Mouse (Mus musculus) cortical plate, adult 2 months (tissue): ENCODE measurements around the gene Nr2f2.

Experiments used
- CTCF ChIP-seq: fragments of 200-500 bp; IDR thresholded peaks from 2 replicates; pipeline ENCODE4 v1.5.1; 2011; ENCODE audit warnings: mild to moderate bottlenecking, control low read depth, low read length; ENCODE audit not compliant: insufficient read depth; ENCODE audit errors: extremely low read depth
- POLR2A ChIP-seq: fragments of 200-500 bp; IDR thresholded peaks from 2 replicates; pipeline ENCODE4 v1.6.1; 2011; ENCODE audit warnings: mild to moderate bottlenecking, low read length, control low read depth; ENCODE audit not compliant: insufficient read depth; ENCODE audit errors: extremely low read depth

- TF ChIP-seq CTCF (no peak), POLR2A (no peak)
Measured at GRCm38 (mm10) chr7:70326176-70327035, 40.1 kb downstream of the Nr2f2 start.
